Mouse (Mus musculus): ENCODE measurements around the gene Med14. TPM values are rescaled to one million over a fixed set of nuclear protein-coding genes. Genes with fewer than 3 reads are reported as not detected.

Med14 gene
- total RNA-seq, 4 experiments from 2014 or later = 21.1 to 27.4 (median 24.6) TPM

- DNase-seq = peak; percentile 90
These were observed 88.7 kb downstream of the Med14 start, which contains the start of gene 1810030O07Rik for GRCm38 (mm10) chrX:12673054-12673775. Gene 1810030O07Rik (minus strand): TSS chrX:12673668.

GRCm38 (mm10) chrX:12653879-12654278 is 108.0 kb downstream of the Med14 start:
- DNase-seq = no peak

- no peak for DNase-seq
These were observed 110.0 kb downstream of the Med14 start for GRCm38 (mm10) chrX:12651906-12652305.

GRCm38 (mm10) chrX:12645531-12646304 is 116.2 kb downstream of the Med14 start:
- DNase-seq = no peak

- no peak for DNase-seq
These were observed 116.9 kb downstream of the Med14 start for GRCm38 (mm10) chrX:12644976-12645375.

Other genes with a start within 250 kb of the Med14 start
- gene Atp6ap2, start 174.3 kb downstream of the Med14 start, total RNA-seq (2022) = 10 to 100 TPM; 63.5 to 72.0 (median 68.5) TPM
- gene 1810030O07Rik, start 88.4 kb downstream of the Med14 start, total RNA-seq (2022) = 10 to 100 TPM; 28.4 to 33.1 (median 31.2) TPM